Mouse (Mus musculus): ENCODE data around the gene Nup205. TPM values are rescaled to one million over a fixed set of nuclear protein-coding genes. Genes with fewer than 3 reads are reported as not detected.

Nup205 gene
- total and polyA plus RNA-seq, 2 experiments from 2014 or later: 9.4 to 50.4 TPM

- no peak overlapping the region for H3K27ac ChIP-seq
- H3K9me3 ChIP-seq (ENCODE audit: low read length): no peaks in the 10 kb centered on the region
- no peak overlapping the region for H3K9ac ChIP-seq (replicated peaks; ENCODE audit: low read length)
- H3K4me2 ChIP-seq (ENCODE audit: low read depth, low read length): no peak overlapping the region
- ATAC-seq (no peak), DNase-seq (ENCODE audit: low spot score) (no peak)
- peaks cover 18% of the 10 kb centered on the region for H3K4me1 ChIP-seq (ENCODE audit: insufficient read depth, low read length)
- TF ChIP-seq CTCF (IDR thresholded peaks at IDR 0.05; ENCODE audit: low read depth): no peak
- WGBS: 82% methylated on average over 7 of the region's 7 CpGs
- no peaks in the 10 kb centered on the region for H3K27me3 ChIP-seq (ENCODE audit: insufficient read depth, low read length)
- no peaks in the 10 kb centered on the region for H3K36me3 ChIP-seq (ENCODE audit: insufficient read depth, low read length)
- no peak overlapping the region for H3K4me3 ChIP-seq (ENCODE audit: low read length)
Measured at GRCm38 (mm10) chr6:35256691-35257090, 79.5 kb downstream of the Nup205 start.

GRCm38 (mm10) chr6:35257626-35258190 lies 80.5 kb downstream of the Nup205 start:
- Histone ChIP-seq H3K9me3 (ENCODE audit: low read length) (no peaks in the 10 kb centered on the region), H3K4me2 (ENCODE audit: low read depth, low read length) (no peak overlapping the region), H3K9ac (replicated peaks; ENCODE audit: low read length) (no peak overlapping the region), H3K36me3 (ENCODE audit: insufficient read depth, low read length) (no peaks in the 10 kb centered on the region), H3K27ac (no peak overlapping the region), H3K4me3 (ENCODE audit: low read length) (no peak overlapping the region), H3K27me3 (ENCODE audit: insufficient read depth, low read length) (no peaks in the 10 kb centered on the region), H3K4me1 (ENCODE audit: insufficient read depth, low read length) (peaks cover 14% of the 10 kb centered on the region)
- no peak for TF ChIP-seq CTCF (IDR thresholded peaks at IDR 0.05; ENCODE audit: low read depth)
- WGBS: 87% methylated on average over 13 of the region's 13 CpGs
- no peak for ATAC-seq
- no peak for DNase-seq (ENCODE audit: low spot score)

- Histone ChIP-seq H3K9ac (replicated peaks; ENCODE audit: low read length) (no peak overlapping the region), H3K36me3 (ENCODE audit: insufficient read depth, low read length) (0 out of 2 replicates have a peak, but pooled peaks cover 6% of the 10 kb centered on the region), H3K4me2 (ENCODE audit: low read depth, low read length) (no peak overlapping the region), H3K4me3 (ENCODE audit: low read length) (no peak overlapping the region), H3K27ac (no peak overlapping the region), H3K27me3 (ENCODE audit: insufficient read depth, low read length) (no peaks in the 10 kb centered on the region), H3K9me3 (ENCODE audit: low read length) (no peaks in the 10 kb centered on the region), H3K4me1 (ENCODE audit: insufficient read depth, low read length) (peaks cover 9% of the 10 kb centered on the region; the same call in 1 of the 2 replicates)
- no peak for TF ChIP-seq CTCF (IDR thresholded peaks at IDR 0.05; ENCODE audit: low read depth)
- ATAC-seq (no peak), DNase-seq (ENCODE audit: low spot score) (no peak)
- 90% methylated on average over 2 of the region's 2 CpGs for WGBS
Measured at GRCm38 (mm10) chr6:35258922-35259321, 81.7 kb downstream of the Nup205 start.

- no peaks in the 10 kb centered on the region for H3K27me3 ChIP-seq (ENCODE audit: insufficient read depth, low read length)
- H3K4me1 ChIP-seq (ENCODE audit: insufficient read depth, low read length): peaks cover 6% of the 10 kb centered on the region; the same call in 1 of the 2 replicates
- 77% methylated on average over 5 of the region's 5 CpGs for WGBS
- H3K9me3 ChIP-seq (ENCODE audit: low read length): no peaks in the 10 kb centered on the region
- H3K36me3 ChIP-seq (ENCODE audit: insufficient read depth, low read length): 0 out of 2 replicates have a peak, but pooled peaks cover 6% of the 10 kb centered on the region
- no peak overlapping the region for H3K9ac ChIP-seq (replicated peaks; ENCODE audit: low read length)
- no peak overlapping the region for H3K27ac ChIP-seq
- no peak overlapping the region for H3K4me3 ChIP-seq (ENCODE audit: low read length)
- no peak for DNase-seq (ENCODE audit: low spot score)
- ATAC-seq: no peak
- TF ChIP-seq CTCF (IDR thresholded peaks at IDR 0.05; ENCODE audit: low read depth): no peak
- H3K4me2 ChIP-seq (ENCODE audit: low read depth, low read length): no peak overlapping the region
Measured at GRCm38 (mm10) chr6:35259526-35259925, 82.3 kb downstream of the Nup205 start.

GRCm38 (mm10) chr6:35260531-35260930 lies 83.3 kb downstream of the Nup205 start:
- Histone ChIP-seq H3K4me3 (ENCODE audit: low read length) (no peak overlapping the region), H3K4me1 (ENCODE audit: insufficient read depth, low read length) (no peaks in the 10 kb centered on the region), H3K27me3 (ENCODE audit: insufficient read depth, low read length) (no peaks in the 10 kb centered on the region), H3K4me2 (ENCODE audit: low read depth, low read length) (no peak overlapping the region), H3K36me3 (ENCODE audit: insufficient read depth, low read length) (0 out of 2 replicates have a peak, but pooled peaks cover 6% of the 10 kb centered on the region), H3K27ac (no peak overlapping the region), H3K9me3 (ENCODE audit: low read length) (no peaks in the 10 kb centered on the region), H3K9ac (replicated peaks; ENCODE audit: low read length) (no peak overlapping the region)
- TF ChIP-seq CTCF (IDR thresholded peaks at IDR 0.05; ENCODE audit: low read depth): no peak
- 81% methylated on average over 7 of the region's 7 CpGs for WGBS
- ATAC-seq (no peak), DNase-seq (ENCODE audit: low spot score) (no peak)

GRCm38 (mm10) chr6:35265580-35266278 lies 88.5 kb downstream of the Nup205 start:
- no peak overlapping the region for H3K27ac ChIP-seq
- H3K36me3 ChIP-seq (ENCODE audit: insufficient read depth, low read length): 0 out of 2 replicates have a peak, but pooled peaks cover 6% of the 10 kb centered on the region
- no peak for DNase-seq (ENCODE audit: low spot score)
- no peak overlapping the region for H3K4me2 ChIP-seq (ENCODE audit: low read depth, low read length)
- TF ChIP-seq CTCF (IDR thresholded peaks at IDR 0.05; ENCODE audit: low read depth): no peak
- no peaks in the 10 kb centered on the region for H3K27me3 ChIP-seq (ENCODE audit: insufficient read depth, low read length)
- no peak overlapping the region for H3K4me3 ChIP-seq (ENCODE audit: low read length)
- WGBS: 77% methylated on average over 15 of the region's 15 CpGs
- no peaks in the 10 kb centered on the region for H3K9me3 ChIP-seq (ENCODE audit: low read length)
- no peak overlapping the region for H3K9ac ChIP-seq (replicated peaks; ENCODE audit: low read length)
- H3K4me1 ChIP-seq (ENCODE audit: insufficient read depth, low read length): no peaks in the 10 kb centered on the region
- no peak for ATAC-seq

GRCm38 (mm10) chr6:35268711-35269110 lies 91.5 kb downstream of the Nup205 start:
- TF ChIP-seq CTCF (IDR thresholded peaks at IDR 0.05; ENCODE audit: low read depth): no peak
- no peaks in the 10 kb centered on the region for H3K4me1 ChIP-seq (ENCODE audit: insufficient read depth, low read length)
- no peak overlapping the region for H3K27ac ChIP-seq
- 0 out of 2 replicates have a peak, but pooled peaks cover 2% of the 10 kb centered on the region for H3K36me3 ChIP-seq (ENCODE audit: insufficient read depth, low read length)
- ATAC-seq (no peak), DNase-seq (ENCODE audit: low spot score) (no peak)
- 97% methylated on average over 13 of the region's 13 CpGs for WGBS
- no peak overlapping the region for H3K4me3 ChIP-seq (ENCODE audit: low read length)
- H3K27me3 ChIP-seq (ENCODE audit: insufficient read depth, low read length): no peaks in the 10 kb centered on the region
- H3K4me2 ChIP-seq (ENCODE audit: low read depth, low read length): no peak overlapping the region
- no peaks in the 10 kb centered on the region for H3K9me3 ChIP-seq (ENCODE audit: low read length)
- no peak overlapping the region for H3K9ac ChIP-seq (replicated peaks; ENCODE audit: low read length)

All from hindbrain, postnatal 0 days (tissue).